Mouse (Mus musculus): ENCODE results near the gene Mprip.

Gene Mprip

DNA sequence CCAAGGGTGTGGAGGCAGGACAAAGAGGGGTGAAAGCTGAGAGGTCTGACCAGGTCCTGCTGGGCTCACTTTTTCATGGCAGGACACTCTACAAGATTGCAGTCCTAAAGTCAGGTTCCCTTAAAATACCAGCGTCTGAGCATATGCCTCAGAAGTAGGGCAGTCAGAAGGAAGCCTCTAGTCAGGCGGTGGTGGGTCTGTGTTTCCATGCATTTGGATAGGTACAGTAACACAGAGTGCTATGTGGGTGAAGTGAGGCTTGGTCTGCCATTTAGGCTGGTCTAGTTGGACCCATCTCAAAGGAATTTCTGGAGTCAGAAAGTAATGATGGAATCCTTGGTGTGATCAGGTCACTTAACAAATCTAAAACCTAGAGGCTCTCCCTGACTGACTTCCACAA is 108.2 kb downstream of the Mprip start:
- DNase-seq (ENCODE audit: low read depth): no peak

DNA sequence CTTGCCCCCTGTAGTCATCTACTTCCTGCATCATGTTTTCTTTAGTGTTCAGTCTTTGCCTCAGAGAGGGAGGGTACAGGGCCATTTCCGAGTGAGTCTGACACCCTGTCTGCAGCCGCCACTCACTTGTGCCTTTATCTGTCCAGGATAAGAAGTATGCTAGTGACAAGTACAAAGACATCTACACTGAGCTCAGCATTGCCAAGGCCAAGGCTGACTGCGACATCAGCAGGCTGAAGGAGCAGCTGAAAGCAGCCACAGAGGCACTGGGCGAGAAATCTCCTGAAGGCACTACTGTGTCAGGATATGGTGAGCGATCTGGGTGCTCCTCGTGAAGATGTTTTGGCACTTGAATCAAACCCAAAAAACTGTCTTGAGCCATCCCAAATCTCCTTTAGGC is 108.6 kb downstream of the Mprip start:
- no peak for DNase-seq (ENCODE audit: low read depth)

DNA sequence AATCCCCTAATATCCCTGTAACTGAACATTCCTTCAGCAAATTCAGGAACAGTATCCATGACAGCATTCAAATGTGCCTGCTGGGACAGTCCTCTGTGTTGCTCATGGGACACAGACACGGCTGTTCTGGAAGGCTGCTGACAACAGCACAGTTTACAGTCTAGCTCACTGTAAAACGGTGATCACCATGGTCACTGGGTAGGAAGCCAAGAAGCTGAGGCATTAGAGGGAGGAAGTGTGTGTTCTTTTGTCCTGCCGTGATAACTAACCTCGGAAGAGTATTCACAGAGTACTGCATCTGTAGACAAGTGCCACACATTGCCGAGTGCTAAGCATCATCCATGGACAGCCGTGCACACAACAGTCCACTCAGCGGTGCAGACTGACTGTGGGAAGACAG is 109.6 kb downstream of the Mprip start:
- no peak for DNase-seq (ENCODE audit: low read depth)

DNA sequence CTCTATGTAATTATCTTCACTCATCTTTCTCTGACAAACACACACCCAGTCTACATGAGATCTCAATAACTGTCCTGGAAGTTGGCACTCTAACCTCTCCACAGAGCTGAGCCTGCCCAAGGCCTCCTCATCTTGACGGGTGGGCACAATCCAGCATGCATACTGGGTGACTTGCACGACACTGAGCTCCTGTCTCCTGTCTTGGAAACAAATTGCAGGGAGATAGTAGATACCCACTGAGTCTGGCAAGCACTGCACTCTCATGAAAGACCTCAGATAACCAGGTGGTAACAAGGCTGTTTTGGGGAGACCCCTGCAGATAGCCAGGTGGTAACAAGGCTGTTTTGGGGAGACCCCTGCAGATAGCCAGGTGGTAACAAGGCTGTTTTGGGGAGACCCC is 111.2 kb downstream of the Mprip start:
- no peak for DNase-seq (ENCODE audit: low read depth)

DNA sequence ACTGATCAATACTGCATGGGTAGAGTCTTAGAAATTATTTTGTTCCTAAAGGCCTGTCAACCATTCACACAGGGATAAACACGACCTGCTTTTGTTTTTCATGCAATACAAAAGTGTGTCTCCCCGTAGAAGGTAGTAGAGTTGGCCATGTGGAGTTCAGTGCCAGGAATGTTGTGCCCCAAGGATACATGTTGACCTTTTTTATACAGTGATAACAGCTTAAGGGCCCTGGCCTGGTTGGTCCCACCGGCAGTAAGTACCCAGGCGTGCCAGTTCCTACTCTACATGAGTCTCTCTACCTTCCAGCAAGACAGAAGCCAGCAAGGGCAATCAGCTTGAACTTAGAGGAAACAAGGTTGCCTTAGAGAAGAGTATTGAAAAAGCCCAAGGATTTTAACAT is 111.8 kb downstream of the Mprip start:
- DNase-seq (ENCODE audit: low read depth): no peak

DNA sequence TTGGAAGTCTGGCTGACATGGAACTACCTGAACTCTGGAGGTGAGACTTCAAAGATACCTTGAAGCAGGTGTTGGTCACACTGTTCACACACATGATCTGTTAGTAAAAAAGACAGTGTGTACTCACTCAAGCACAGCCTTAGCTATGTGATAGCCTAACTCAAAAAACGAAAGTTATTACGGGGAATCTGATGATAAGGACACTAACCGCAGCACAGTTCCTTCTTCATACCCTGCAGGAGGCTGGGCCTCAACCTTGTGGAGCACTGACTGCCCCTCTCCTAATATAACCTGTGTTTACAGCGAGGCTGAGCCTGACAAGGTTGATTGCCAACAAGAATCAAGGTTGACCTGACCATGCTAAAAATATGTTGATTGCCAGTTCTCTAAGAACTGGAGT is 113.4 kb downstream of the Mprip start:
- no peak for DNase-seq (ENCODE audit: low read depth)

DNA sequence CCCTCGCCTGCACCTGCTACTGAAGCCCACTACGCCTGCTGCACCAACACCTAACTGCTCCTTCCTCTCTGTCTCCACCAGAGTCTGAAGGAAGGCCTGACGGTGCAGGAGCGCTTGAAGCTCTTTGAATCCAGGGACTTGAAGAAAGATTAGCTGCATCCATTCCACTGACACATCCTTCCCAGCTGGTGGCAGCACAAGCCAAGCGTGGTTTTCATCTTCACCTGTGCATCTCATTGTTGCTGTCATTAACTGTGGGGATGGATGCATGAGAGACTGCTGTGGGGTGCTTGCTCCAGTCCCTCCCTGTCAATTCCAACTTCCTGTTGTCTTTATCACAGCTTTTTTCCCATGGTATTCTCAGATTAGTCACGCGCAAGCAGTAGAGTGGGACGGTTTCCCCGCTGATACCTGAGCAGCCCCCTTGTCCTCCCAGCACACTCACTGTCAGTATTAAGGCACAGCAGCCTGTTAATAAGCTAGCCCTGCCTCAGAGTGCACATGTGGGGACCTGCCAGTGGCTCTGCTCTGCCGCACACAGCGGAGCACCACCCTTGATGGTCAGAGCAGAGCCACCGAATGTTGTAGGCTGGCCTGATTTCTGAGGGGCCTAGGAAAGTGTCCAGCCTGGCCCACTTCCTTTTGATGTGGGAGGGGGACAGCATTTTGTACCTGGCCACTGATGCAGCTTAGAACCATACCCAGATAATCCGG is 114.5 kb downstream of the Mprip start:
- no peak for DNase-seq (ENCODE audit: low read depth)

DNA sequence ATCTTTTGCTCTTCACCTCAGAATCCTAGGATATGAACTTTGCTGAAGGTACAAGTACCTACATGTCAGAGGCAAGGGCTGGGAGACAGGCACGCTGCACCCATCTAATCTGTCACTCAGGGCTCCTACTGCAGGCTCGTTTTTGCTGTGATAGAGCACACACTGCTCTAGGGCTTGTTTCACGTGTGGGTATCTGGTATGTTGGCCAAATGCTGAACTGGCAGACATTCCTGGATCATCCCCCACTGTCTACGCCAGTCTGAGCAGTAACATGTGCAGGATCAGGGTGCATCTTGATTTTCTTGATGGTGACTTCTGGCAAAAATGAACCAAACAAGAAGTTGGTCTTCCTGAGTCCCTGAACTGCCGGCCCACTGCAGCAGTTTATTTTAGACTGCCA is 116.2 kb downstream of the Mprip start:
- no peak for DNase-seq (ENCODE audit: low read depth)

DNA sequence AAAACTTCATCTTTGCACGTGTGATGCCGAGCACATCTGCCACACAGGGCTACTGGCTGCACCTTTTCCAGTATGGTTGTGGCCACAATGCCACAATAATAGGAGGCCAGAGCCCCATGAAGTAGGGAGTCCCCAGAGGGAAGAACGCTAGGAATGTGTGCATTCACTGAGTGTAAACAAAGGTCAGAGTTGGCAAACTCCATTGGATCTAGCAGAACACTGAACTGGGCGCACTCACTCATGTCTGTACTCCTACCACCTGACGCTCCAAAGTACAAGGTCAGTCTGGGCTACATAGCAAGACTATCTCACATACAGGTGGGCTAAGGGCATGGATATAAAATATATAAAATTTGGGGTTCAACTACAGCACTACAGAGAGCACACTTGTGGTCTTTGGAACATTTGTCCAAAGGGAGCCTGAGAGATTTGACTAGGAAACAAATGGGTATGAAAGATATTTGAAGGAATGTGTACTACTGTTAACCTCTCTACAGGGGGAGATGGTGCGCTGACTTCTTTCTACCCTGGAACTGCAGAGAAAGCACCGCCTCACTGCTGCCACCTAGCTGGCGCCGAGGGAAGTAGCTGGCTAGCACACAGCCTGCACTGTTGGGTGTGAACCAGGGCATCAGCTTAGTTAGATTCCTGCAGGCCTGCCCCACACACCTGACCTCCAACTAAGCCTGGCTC is 117.2 kb downstream of the Mprip start:
- DNase-seq (ENCODE audit: low read depth): peak; percentile 84

DNA sequence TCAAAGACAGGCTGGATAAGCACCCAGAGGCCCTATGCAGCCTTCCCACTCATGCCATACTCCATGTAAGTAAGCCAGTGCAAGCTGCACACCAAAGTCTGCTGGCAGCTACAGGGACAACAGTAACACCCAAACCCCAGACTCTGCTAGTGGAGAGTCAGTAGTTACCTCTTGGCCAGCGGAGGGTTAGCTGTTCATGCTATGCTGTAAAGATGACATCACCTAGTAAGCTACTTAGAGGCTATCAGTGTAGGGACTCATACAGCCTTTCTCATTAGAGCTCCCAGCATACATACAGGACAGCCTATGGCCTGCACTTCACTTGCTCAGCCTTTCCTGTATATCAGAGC is 117.7 kb downstream of the Mprip start:
- no peak for DNase-seq (ENCODE audit: low read depth)

DNA sequence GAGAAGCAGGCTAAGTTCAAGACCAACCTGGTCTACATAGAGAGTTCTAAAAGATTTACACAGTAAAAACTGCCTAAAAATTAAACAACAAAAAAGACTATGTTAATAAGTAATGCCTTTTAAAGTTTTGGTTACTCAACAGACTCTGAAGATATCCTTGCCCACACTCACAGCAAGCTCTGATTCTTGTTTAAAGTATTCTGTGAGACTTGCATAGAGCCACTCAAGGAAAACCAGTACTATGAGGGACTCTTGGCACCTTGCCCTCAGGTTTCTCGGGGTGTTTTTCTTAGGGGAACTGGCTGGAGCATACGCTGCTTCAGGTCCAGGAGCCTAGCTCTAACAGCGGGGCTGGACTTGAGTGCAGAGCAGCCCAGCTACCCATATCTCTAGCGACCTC is 118.3 kb downstream of the Mprip start:
- no peak for DNase-seq (ENCODE audit: low read depth)

DNA sequence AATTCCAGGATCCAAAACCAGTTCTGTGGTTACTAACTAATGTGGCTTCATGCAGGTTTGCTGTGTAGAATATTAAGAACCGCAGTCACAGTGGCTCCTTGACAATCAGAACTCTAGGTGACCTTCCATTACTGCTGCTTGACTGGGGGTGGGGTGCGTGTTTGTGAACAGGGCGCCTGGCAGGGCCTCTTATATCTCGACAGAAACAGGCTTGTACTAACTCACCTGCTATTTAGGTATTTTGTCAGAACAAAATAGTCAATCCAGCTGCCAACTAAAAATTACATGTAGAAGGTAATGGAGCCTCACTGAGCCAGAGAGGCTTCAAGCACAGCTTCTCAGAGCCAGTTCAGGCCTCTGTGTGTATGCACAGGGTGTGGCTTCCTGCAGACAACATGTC is 119.1 kb downstream of the Mprip start:
- DNase-seq (ENCODE audit: low read depth): no peak

DNA sequence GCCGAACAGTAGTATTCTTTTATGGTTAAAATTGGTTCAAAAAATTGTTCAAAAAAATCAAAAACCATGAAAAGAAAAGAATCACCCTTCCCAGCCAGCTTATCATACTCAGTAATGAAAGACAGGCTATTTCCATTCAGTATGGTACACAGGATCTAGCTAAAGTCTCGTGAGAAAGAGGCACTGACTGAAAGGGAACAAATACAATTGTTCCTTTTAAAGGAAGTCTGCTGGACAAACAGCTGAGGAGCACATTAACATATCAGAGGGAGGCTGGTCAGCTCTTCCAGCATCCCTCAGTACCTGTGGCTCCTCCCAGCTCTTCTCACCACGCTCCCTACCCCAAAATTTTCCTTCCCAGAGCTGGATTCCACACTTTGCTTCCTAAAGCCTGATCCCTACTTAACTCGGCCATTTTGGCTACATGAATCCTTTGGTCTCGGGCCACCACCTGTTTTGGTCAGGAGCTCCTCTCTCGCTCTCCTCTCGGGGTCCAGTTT is 121.0 kb downstream of the Mprip start:
- no peak for DNase-seq (ENCODE audit: low read depth)

DNA sequence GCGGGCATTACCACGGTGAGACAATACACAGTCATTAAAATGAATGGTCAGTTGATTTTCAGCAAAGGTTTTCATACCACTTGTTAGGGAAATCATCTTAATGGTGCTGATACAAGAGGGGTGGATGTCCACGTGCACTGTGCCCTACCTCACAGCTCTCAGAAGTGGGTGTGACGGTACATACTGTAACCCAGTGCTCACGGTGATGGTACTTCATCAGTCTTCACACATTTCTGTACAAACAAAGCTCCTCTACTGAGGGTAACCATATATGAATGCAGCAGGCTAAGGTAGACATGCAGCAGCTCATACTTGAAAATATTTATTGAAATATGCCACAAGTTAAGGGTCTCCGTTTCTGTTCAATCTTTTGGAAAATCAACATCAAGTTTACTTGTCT is 122.5 kb downstream of the Mprip start:
- DNase-seq (ENCODE audit: low read depth): no peak

DNA sequence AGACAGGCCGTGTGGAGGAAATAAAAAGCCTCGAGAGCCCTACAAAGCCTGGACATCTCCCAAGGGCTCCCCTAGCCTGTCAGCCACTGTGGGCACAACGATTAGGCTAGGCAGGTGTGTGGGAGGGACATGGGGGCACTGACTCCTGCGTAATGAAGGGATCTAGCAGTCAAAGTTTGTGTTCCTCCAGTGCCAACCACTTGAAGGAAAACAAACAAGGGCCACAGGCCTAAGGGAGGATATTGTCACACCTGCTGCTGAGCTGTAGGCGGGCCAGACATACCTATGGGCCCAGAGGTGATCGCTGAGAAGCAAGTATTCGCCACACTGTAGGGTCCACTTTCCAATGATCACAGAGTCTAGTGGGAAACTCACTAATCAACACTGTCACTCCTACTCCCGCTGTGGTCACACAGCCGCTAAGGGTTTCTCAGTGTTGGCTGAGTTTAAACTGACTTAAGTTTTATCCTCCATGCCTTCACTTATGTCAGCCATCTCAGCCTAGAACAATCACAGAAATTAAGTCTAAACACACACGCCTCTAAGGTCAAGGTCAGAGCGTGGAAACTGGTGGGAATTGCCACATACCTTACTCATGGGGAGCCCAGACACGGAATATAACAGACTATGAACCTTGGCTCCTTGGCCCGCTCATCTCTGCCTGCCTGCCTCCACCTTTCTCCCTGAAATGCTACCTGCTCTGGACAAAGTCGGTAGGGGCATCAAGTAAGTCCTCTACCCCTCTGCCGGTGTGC is 125.5 kb downstream of the Mprip start:
- DNase-seq (ENCODE audit: low read depth): no peak

DNA sequence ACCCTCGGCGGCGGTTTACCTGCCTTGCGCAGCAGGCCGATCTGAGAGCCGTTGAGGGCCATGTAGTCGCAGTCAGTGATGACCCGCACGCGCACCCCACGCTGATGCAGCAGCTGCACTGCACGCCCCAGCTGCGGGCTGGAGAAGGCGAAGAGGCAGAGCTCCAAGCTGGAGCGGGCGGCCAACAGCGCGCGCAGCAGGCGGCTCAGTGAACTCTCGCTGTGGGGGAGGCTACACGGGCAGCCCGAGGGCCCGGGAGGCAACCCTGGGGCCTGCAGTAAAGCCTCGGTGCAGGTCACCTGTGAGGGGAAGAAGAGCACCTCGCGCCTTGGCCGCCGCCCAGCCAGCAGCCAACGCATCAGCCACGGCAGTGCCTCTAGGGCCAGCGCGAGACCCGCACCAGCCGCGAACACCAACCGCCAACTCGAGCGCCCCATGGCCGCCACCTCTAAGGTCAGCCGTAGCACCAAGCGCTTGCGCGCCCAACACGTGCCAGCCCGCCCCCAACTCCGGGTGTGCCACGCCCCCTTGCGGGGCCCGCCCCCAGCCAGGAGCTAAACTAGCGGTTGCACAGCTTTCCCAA is 126.2 kb downstream of the Mprip start, which contains the start of gene Pld6:
Pld6 (minus strand) TSS at position 447 of the 583 bp plus-strand sequence.
- DNase-seq (ENCODE audit: low read depth): peak; percentile 64

DNA sequence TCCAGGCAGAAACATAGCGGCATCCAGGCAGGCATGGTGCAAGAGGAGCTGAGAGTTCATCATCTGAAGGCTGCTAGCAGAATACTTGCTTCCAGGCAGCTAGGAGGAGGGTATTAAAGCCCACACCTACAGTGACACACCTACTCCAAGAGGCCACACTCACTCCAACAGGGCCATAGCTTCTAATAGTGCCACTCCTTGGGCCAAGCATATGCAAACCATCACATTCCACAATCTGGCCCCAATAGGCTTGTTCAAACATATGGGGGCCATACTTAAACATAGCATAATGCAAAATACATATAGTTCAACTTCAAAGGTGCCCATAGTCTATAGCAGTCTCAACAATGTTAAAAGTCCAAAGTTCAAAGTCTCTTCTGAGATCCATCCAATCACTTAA is 128.2 kb downstream of the Mprip start:
- DNase-seq (ENCODE audit: low read depth): no peak

DNA sequence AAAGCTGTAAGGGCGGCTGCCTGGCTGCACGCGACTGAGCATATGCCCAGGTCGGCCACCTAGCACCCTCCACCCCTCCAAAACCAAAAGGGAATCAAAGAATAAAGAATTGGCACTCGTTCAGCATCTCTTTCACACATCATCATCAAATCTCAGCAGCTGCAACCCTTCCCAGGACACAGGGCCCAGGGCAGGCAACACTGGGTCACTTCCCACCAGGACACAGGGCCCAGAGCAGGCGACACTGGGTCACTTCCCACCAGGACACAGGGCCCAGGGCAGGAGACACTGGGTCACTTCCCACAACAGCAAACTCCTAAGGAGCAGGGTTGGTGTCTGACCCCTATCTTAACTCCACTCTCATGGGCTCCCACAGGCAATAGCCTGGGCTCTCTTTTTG is 132.3 kb downstream of the Mprip start:
- no peak for DNase-seq (ENCODE audit: low read depth)

DNA sequence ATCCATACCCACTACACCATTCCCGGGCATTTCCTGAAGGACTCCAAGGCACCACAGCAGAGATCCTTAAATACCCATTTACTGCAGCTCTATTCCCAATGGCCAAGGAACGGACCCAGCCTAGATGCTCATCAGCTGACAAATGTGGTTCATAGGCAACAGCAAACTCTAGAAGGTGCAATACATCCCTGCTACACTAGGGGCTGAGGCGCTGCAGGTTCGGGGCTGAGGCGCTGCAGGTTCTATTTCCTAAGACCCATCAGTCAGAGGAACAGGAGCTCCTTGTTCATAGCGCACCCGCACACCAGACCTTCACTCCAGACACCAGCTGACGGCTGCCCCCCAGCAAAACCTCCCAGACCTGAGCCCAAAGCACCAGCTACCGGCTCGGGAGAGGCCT is 139.3 kb downstream of the Mprip start:
- no peak for DNase-seq (ENCODE audit: low read depth)

DNA sequence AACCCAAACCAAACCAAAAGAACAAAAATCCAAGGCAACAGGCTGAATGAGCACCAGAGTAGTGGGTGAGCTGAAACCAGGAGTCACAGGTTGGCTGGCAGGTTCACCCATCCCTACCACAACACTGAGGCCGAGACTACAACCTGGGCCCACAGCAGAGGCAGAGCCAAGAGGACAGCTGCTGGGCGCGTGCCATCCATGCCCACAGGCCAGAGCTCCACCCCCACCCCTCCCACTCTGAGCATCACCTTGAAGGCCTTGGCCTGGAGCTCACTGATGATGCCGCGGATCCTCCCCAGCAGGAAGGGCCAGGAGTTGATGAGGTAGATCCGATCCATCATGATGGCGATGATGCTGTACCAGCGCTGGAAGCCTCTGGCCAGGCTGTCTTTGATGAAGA is 140.8 kb downstream of the Mprip start:
- DNase-seq (ENCODE audit: low read depth): no peak

DNA sequence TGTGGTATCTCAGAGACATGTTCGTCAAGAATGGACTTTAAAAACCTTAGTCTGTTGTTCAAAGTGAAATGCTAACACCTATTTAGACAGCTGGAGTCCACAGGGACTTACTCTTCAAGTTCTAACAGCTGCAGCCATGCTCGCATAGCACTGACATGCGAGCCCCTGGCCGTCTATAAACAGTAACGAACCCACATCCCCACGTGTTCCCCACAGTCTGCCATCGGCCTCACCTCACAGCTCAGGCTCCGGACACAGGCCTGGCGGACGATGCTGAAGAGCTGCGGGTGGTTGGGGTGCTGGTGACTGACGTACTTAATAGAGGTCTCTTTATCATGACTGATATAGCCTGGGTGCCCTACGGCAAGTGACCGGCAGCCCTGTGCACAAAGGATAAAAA is 142.4 kb downstream of the Mprip start:
- no peak for DNase-seq (ENCODE audit: low read depth)

DNA sequence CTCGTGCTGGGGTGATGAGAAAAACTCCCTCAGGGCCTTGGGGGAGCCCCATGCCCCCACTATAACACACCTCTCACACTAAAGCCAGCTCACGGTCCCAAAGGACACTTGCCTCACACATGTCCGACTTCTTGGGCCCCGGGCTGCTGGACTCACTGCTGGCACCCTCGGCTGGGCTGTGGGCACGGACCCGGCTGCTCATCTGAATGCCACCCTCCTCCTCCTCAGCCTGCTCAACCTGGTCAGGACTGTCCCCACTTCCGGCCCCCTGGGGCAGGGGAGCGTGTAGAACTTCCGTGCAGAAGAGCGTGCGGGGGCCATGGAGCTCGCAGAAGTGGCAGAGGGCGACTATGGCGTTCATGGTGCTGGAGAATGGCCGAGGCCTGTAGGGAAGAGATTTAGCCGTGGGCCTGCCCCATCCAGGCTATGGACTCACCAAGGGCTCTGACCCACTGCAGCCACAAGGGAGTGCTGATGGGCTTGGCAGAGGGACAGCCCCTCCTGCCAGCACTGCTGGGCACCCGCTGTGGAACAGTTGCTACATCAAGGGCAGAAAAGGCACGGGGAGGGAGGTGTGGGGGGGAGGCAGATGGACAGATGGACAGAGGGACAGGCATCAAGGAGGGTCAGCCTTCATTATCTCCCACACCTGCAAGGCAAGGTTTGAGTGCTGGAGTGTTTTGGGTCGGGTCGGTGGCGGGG is 143.5 kb downstream of the Mprip start:
- DNase-seq (ENCODE audit: low read depth): no peak

Data from c-Kit-positive CD71-positive TER-119-negative erythroid progenitor cells, embryonic 14.5 days (primary cell).